Mouse (Mus musculus): ENCODE measurements at regions not wholly inside any gene's neighbourhood (a gene's known extent, or its start where the extent isn't known, plus 50 kb on each side); places are given as distances from the start of the nearest gene placed in this dataset.

DNA sequence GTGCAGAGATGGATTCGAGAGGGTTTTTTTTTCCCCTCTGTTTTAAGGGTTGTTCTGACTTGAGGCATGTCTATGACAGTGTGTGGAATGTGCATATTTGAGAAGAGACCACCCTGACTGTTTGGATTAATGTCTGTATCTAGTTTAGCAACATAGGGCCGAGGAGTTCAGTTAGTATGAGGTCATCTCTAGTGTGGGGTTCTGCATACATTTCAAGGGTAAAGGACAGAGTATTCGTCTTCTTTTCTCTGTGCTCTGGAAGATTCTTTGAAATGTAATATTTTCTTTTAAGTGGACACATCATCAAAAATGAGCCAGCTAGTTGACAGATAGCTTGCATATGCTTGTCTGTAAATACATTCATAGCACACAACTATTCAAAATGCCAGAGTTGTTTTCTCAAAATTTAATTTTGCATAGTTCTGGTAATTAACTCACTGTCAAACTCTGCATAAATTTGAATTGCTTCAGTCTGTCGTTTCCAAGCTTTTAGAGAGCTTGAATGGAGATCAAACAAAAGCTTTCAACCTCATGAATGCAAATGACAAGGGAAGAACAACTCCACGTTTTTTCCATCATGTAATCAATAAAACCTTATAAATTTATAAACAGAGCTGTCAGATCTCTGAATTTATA, 415.5 kb downstream of the Adamts20 start:
- DNase-seq (ENCODE audit: low read depth, low spot score), result no peak

DNA sequence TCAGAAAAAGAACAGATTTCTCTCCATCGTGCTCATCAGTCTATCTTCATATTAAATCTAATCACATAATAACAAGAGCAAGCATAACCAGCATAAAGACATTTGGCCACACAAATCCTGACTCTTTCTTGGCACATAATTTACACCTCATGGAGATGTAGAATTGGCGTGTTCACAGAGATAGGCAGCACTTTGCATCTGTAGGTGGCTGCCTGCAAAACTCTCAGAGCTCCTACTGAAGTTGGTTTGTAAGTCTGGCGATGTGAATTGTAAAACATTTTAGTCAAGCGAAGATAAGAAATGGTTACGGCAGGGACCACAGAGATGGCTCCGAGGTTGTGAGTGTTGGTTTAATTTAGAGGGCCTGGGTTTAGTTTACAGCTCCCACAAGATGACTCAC, 419.0 kb downstream of the Adamts20 start:
- DNase-seq (ENCODE audit: low read depth, low spot score), result no peak

DNA sequence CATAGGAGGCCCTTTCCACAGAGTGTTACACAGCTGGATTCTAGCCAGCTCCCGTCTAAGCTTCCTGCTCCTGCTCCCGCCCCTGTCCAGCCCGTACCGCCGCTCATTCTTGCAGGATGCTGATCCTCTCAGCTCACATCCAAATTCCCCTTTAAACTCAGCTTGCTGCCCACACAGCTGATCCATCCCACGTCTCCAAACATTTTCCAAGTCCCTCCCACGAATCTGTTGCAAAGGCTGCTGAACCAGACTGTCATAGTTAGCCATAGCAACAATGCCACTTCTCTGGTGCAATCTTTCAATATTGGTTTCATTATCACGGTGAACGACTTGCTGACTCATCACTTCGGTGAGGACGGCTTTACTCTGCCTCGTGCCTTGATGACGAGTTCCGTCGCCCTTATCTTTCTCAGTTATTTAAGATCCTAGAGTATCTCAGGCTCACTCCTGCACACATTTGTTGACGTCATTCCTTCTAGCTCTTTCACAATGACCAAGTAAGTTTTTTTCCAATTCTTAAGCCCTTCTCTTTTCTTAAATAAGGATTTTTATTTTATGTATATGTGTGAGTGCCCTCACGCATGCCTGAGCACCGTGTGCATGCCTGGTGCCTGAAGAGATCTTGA, 420.0 kb downstream of the Adamts20 start:
- DNase-seq (ENCODE audit: low read depth, low spot score), result no peak

DNA sequence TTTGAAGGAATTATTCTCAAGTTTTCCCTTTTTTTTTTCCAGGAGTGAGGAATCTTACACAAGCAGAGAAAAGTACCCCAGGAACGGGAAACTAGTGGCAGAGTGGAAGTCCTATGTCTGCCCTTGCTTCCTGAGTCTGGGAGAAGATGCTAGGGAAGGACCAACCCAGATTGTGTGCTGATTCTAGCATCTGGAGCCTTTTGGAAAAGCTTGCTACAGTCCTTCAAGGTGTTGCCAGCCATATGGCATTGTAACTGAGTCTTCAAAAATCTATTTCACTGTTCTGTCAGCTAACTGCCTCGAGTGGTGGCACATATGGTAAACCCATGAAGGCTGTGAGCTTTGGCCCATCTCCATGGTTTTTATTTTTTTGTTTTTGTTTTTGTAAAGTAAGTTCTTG, 432.3 kb downstream of the Adamts20 start:
- DNase-seq (ENCODE audit: low read depth, low spot score), result no peak

DNA sequence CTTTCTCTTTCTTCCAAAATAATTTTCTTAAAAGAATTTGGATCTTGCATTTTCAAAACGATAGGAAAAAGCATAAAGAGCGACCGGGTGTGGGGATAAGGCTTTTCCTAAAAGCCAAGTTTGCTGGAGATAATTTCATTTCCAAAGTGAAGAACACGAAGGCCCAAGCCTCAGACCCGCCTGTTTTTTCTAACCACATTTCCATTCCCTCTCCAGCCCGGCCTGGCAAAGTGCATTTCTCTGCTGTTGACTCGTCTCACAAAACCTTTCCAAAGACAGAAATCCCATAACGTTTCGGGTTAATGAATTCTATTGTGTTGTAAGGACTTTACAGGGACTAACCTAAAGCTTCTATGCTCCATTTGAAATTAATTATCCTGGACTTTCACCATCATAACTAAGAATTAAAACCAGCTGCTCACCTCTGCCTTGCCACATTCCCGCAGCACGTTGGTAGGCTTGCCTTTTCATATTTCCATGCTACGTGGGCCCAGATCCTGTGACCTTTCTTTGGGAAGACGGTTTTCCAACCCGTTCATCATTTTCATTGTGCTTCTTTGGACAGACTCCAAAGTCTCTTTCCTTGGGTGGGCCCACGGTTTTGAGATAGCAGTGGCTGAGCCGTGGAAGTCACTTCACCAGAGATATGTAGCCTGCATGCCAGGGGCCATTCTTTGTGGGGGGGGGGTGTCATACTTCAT, 430.5 kb upstream of the Prickle1 start:
- no peak for DNase-seq (ENCODE audit: low read depth, low spot score)

DNA sequence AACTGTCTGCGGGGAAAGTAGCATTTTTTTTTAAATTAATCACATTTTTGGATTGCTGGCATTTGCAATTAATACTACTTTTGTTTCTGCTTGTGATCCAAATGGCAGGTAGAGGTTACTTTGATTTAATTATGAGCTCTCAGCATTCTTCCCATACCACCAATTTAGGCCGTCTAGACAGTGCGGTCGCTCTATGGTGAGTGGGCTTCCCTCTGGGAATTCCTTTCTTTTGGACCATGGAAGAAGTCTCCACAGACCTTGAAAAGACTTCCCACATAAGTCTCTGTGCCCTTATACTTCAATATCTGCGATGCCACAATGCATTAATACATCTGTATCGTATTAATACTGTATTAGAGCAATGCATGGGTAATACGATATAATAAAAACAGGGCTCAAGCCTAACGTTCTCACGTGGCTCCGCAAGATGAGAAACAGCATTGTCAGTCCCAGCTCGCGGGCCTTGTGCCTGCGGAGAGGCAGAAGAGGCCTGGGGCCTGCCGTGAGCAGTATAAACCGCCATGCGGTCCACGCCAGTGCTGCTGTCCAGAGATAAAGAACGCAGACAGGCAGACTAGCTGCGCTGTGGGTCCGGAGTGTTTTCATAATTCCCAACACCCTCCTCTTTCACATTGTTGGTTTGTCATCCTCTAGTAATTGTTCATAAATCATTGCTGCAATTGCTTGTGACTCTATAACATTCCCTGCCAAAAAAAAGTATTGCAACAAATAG, 429.7 kb upstream of the Prickle1 start:
- DNase-seq (ENCODE audit: low read depth, low spot score), result no peak

DNA sequence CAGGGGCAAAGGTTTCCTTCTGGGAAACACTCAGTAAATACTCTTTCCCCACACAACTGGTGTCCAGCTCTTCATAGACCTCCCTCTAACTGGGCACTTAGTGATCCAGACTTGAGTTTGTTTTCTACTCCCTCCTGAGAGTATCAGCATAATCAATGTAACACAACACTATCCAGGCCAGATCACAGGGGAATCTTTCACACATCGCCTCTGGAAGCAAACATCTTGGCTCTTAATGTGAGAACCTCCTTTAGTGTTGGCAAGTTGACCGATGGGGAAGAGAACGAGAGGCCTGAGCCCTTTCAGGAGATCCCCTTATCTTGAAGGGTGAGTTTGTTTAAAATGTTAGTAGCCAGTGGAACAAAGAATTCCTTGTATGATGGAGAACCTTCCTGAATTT, 429.1 kb upstream of the Prickle1 start:
- DNase-seq (ENCODE audit: low read depth, low spot score), result no peak

DNA sequence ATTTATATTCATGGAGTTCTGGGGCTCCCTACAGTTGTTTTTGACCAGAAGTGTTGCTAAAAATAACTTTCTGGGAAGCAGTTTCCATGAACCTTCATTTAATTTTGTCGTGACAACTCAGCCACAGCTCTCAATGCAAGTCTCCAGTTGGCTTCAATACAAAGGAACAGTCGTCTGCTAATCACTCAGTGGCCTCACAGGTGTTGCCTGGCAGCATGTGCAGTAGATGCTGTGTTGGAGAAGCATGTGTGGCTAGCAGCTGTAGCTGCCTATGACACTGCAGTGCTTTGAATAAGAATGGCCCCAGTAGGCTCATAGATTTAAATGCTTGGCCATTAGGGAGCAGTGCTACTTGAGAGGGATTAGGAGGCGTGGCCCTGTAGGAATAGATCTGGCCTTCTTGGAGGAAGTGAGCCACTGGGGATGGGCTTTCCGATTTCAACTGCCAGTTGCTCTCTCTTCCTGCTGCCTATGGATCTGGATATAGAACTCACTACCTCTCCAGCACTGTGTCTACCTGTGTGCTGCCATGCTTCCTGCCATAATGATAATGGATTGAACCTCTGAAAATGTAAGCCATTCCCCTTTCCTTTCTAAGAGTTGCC, 428.5 kb upstream of the Prickle1 start:
- DNase-seq (ENCODE audit: low read depth, low spot score), result peak; percentile 8

DNA sequence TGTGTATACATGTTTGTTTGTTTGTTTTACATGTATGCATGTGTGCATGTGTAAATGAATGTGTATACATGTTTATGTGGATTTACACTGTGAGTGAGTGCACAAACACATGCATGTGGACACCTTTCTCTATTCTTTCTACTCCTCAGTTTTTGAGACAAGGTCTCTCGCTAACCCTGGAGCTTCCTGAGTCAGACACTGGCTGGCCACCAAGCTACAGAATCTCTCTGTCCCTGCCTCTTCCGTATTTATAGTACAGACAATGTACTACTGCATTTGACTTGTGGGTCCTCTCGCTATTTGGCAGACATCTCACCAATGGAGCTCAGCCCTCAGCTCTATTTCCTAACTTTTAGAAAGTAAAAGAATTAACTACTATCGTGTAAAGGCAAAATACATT, 427.8 kb upstream of the Prickle1 start:
- no peak for DNase-seq (ENCODE audit: low read depth, low spot score)

DNA sequence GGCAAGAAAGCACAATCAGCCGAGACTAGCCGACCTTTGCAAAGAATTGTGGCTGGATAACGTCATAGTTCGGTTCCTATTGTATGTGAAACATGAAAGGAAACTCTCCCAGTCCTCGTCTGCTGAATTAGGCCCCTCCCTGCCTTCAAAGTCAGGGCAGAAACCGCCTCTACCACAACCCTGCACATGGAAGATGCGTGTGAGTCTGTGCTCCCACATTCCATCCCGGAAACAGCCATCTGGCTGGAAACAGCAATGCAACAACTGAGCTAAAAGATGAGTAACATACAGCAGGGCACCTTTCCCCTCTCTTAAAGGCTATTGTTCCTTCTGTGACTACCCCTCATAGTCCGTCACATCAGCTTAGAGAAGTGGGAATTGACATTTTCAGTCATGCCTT, 422.1 kb upstream of the Prickle1 start:
- DNase-seq (ENCODE audit: low read depth, low spot score), result no peak

DNA sequence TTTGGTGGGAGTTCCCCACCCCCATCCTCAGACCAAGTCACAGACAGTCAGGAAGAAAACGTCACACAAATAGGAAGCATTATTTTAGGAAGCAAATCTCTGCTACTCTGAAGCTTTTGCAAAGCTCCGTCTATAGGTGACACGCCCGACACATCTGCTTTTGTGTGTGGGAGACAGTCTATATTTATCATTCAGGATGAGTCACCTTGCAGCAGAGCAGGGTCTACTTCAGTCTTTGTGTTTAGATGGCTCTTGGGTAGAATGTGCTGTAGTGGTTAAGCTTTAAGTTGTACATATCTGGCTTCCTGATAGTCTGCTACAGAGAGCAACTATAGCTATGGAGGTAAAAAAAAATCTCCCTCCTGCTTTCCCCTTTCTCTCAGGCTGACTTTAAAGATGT, 415.8 kb upstream of the Prickle1 start:
- DNase-seq (ENCODE audit: low read depth, low spot score), result no peak

DNA sequence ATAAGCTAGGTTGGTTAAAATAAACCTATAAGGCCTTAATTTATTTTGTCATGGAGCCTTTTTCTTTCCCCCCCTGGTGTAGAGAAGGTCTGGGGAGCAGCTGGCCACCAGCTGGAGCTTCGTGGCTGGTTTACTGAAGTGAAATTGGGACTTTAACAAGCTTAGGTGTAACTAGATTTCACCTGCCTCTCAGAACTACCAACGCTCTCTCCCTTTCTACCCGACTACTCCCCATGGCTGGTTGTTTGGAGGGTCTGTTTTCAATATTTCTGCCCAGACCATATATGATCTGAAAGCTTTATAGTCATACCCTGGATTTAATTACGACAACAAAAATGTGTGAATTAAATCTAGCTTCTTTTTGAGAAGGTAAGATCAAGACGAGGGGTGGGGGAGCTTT, 410.4 kb upstream of the Prickle1 start:
- DNase-seq (ENCODE audit: low read depth, low spot score), result no peak

DNA sequence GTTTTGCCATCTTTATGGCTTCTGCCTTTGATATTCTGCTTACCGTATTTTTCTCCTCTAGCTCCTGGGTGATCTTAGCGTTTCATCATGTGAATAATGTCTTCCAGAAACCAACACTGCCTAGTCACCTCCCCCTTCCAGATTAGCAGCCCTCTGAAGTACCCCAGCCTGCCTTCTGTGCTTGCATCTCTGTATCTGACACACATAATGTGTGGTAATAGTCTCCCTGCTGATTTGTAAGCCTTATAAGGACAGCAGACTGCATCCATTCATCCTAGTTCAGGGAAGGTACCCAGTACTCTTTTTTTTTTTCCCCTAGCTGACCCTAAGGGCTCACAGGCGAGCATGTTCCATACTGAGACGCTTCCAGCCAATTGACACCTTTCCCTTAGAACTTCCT, 409.2 kb upstream of the Prickle1 start:
- no peak for DNase-seq (ENCODE audit: low read depth, low spot score)

DNA sequence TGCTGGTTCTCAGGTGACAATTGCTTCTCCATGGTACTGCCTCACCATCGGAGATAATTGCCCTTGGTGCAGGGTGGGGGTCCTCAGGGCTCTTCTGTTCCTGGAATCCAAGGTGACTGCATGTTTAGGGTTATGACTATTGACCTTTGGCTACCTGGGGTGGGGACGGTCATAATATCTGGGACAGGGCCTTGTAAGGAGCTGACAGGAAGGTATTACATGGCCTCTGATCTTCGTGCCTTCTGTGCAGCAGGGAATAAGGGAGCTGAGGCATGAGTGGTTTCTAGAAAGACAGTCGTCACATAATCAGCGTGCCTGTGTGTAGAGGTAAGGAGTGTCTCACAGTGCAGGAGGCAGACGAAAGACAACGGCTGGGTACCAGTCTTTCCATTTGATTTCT, 407.5 kb upstream of the Prickle1 start:
- no peak for DNase-seq (ENCODE audit: low read depth, low spot score)

DNA sequence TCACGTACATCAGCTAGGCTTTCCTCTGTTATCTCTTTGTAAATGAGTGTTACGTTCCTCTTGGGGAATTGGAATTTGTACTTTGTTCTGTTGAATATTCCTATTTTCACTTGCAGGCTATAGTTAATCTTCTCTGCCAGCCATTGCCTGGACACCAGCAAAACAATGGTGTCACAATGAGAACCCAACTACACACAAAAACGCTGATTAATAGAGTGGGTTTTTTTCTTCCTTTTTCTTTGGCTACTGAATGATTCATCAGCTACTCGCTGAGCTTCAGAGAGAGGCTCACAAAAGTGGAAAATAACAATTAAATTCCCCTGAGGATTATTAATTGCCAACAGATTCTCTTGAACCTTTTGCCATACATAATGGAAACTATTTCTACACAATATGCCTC, 398.9 kb upstream of the Prickle1 start:
- no peak for DNase-seq (ENCODE audit: low read depth, low spot score)

DNA sequence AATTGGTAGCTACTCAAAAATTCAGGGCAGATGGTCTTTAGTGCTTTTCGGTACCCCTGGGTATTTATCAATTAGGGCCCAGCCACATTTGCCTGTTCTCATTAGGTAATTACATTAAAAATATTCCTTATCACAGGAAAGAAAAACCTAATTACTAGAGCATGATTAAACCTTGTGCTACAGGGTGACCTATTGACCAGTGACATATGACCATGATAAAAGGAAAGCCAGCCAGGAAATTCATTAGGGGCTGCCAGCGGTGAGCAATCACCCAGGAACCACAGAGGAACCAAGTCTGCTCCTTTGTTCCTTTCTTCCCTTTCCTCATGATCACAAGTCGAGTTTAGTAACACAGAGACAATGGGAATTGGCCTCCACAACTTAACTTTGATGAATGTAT, 394.4 kb upstream of the Prickle1 start:
- no peak for DNase-seq (ENCODE audit: low read depth, low spot score)

DNA sequence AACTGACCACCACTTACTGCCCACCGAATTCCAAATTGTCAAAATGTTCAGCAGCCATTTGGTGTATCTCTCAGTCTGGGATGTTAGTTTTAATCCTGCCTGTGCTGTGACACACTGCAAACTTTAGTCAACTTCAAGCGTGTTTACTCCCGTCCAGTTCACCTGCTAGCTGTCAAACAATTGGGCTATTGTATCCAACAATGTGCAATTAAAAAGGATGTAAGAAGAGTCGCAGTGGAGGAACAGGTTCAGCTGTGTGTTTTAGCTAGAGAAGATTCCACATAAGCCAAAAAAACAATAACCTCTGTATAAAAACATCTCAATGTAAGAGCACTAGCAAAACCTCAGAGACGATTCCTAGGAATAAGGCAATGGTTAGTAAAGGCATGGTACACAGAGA, 392.7 kb upstream of the Prickle1 start:
- DNase-seq (ENCODE audit: low read depth, low spot score), result no peak

DNA sequence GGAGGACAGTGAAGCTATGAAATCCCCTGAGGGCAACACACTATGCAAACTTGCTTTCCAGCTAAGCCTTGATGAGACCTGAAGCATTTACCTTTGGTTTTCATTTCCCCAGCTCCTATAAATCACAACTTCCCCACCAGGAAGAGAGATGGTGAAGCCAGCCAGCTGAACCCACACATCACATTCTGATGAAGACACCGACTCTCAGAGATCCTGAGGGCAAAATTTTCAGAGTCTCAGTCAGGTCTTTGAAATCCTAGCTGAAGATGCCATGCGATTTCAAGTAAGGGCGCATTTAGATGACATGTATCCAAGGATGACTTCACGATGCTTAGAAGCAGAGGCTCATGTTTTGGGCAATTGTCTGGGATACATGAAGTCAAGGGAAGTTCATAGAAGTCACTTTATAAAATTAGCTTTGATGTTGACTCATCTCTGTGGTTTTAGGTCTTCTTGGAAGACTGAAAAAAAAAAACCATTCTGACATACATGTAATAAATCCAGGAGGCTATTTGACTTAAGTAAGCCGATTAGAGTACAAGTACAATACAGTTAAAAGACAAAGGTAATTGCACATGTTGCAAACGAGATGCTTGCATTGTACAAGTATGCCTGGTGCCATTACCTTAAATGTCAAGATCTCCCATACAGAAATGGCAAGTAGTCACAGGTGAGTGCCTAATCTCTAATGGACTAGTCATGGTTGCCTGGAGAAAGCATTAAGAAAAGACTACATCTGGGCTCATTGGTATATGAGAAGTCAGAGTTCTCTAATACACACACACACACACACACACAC, 391.1 kb upstream of the Prickle1 start:
- DNase-seq (ENCODE audit: low read depth, low spot score), result no peak

DNA sequence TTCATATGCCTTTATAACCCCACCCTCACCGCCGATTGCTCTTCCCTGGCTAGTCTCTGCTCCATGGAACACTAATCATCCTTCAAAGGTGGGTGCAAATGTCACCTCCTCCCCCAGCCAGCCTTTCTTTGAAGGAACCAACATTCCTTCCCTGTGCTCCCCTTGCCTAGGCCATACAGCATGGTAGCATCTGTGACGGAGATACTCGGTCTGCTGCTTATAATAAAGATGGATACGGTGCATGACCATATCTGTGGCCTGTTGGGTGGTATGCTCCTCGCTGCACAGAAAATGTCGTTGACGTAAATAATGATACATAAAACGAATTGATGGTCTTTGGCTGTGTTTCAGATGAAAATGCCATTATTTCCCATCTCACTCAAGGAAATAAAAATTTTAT, 386.4 kb upstream of the Prickle1 start:
- DNase-seq (ENCODE audit: low read depth, low spot score), result no peak

DNA sequence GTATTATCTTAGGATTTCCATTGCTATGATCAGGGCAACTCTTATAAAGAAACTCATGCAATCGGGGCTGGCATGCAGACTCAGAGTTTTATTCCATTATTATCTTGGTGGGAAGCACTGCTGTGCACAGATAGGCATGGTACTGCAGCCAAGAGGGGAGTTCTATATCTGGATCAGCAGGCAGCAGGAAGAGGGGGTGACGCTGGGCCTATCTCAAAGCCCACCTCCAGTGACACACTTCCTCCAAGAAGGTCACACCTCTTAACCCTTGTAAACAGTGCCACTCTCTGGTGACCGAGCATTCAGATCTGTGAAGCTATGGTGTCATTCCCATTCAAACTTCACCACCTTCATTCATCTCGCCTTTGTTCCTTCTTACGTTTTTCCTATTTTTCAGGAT, 381.8 kb upstream of the Prickle1 start:
- DNase-seq (ENCODE audit: low read depth, low spot score), result no peak

DNA sequence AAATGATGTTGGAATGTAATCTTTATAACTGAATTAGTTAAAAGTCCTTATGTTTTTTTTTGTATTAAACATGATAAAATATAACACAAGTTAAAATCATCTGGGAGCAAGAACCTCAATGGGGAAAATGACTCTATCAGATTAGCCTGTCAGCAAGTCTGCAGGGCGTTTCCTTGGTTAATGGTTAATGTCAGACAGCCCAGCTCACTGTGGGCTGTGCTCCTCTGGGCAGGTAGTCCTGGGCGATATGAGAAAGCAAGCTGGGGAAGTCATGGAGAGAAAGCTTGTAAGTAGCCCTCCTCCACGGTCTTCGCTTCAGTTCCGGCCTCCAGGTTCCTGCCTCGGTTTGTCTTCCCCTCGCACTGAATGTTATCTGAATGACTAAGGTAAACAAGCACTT, 379.0 kb upstream of the Prickle1 start:
- DNase-seq (ENCODE audit: low read depth, low spot score), result no peak

Measured in ES-CJ7 (cell line).